Mouse (Mus musculus) heart, adult 11 months (tissue): ENCODE results near the gene Lctl.

Experiments
- DNase-seq: peaks from one replicate; pipeline ENCODE4 v3.0.0; 2022

Lctl gene

DNA sequence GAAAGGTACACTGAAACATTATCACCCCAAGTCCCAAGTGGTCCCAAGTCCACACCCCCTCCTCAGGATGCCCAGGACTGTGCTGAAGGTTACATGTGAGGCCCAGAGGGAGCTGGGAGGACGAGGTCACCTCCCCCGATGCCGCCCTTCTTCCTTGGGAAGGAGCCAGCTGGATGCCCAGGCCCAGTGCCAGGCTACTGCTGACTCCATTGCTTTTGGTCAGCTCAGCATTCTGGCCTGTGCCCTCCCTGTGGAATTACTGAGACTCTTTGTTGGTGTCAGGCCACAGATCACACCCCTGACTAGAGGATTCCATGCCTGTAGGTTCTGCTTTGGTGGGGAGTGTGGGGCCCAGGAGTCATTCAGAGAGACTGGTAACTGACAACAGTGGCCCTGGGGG is at the start of gene Lctl:
Gene Lctl (plus strand): TSS at position 272 of the 400 bp plus-strand sequence.
- DNase-seq, result no peak

GRCm38 (mm10) chr9:64067787-64068186 is 49.2 kb upstream of the Lctl start:
- no peak for DNase-seq

GRCm38 (mm10) chr9:64068571-64068970 is 48.4 kb upstream of the Lctl start:
- DNase-seq, result no peak

DNA sequence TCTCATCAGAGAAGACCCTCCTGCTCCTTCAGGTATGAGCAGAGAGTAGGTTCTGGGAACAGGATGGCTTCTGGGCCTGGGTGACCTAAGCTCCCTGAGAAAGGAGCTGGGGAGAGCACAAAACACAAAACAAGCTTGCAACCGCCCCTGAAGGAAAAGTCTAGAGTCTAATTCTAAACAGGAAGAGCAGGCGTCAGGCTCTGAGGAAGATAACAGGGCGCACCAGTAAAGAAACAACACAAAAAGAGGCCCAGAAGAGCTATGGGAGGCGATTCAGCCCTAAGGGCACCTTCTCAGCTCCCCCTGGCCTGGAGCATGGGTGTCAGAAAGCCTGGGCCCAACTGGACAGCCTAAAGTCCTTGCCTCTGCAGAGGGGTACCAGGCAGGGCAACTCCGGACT is 47.8 kb upstream of the Lctl start:
- DNase-seq, result no peak

DNA sequence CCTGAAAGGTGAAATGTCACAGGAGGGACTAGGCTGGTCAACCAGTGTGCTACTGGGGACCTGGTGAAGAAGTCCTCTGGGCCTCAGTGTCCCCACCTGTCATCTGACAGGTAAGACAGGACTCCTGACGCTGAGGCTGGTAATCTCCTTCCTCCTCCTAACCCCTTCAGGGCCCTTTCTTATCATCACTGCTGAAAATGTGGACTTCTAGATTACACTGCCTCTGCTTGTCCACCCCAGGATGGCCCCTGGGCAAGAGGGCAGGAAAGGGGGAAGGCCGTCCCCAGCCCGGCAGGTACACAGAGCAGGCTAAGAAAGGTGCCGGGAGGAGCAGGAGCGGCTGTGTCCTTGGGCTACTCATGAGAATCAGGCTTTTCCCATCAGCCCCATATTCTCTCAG is 46.3 kb upstream of the Lctl start:
- no peak for DNase-seq

GRCm38 (mm10) chr9:64074831-64075230 is 42.1 kb upstream of the Lctl start:
- DNase-seq, result no peak

- DNase-seq, result no peak
Observed at GRCm38 (mm10) chr9:64076412-64076811, 40.5 kb upstream of the Lctl start.

GRCm38 (mm10) chr9:64078386-64078792 is 38.6 kb upstream of the Lctl start:
- DNase-seq, result peak; percentile 93

DNA sequence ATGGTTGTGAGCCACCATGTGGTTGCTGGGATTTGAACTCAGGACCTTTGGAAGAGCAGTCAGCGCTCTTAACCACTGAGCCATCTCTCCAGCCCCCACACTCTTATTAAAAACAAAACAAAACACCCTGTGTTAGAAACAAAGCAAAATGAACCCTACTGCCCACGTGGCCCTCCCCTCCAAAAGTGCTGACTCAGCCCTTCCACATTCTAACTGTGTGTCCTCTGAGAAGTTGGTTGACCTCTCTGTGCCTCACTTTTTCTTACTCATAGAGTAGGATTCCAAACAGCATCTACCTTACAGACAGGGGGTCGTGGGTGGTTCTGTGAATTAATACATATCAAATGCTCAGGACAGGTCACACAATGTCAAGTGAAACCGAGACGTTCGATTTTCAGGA is 37.0 kb upstream of the Lctl start:
- no peak for DNase-seq

DNA sequence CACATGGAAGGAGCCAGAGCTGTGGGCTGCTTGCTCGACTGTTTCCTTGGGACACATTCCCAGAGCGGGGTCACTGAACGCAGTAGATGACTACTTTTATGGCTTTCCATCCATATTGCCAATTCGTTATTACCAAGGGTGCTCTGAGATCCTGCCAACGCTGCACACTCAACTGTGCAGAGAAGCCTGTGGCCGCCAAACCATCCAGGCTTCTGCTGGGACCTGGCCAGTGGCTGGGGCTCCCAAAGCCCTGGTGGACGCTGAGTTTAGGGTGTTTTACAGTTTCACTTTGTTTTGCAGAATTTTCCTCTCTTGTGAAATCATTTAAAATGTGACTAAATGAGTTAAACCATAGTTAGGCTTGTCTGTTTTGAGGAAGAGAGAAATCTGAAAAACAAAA is 32.7 kb upstream of the Lctl start:
- peak; percentile 95 for DNase-seq

GRCm38 (mm10) chr9:64084661-64085399 is 32.1 kb upstream of the Lctl start:
- DNase-seq, result peak; percentile 97

DNA sequence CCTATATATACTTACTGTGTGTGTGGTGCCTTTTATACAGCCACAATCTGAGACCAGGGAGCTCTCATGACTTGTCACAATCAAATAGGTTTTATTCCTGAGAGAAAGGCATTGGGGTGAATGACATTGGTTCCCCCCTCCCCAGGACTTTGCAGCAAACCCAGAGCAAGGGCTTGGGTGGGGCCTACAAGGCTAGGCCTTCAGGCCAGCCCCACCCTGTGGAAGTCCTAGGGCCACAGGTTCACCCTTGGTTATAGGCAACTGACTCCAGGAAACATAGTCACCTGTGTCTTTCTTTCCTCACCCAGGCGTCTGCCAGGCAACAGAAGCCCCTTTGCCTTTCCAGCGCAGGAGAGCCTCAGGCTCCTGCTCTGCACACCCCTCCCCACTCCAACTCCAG is 31.0 kb upstream of the Lctl start:
- DNase-seq, result no peak

- no peak for DNase-seq
Observed at GRCm38 (mm10) chr9:64086543-64086942, 30.4 kb upstream of the Lctl start.

DNA sequence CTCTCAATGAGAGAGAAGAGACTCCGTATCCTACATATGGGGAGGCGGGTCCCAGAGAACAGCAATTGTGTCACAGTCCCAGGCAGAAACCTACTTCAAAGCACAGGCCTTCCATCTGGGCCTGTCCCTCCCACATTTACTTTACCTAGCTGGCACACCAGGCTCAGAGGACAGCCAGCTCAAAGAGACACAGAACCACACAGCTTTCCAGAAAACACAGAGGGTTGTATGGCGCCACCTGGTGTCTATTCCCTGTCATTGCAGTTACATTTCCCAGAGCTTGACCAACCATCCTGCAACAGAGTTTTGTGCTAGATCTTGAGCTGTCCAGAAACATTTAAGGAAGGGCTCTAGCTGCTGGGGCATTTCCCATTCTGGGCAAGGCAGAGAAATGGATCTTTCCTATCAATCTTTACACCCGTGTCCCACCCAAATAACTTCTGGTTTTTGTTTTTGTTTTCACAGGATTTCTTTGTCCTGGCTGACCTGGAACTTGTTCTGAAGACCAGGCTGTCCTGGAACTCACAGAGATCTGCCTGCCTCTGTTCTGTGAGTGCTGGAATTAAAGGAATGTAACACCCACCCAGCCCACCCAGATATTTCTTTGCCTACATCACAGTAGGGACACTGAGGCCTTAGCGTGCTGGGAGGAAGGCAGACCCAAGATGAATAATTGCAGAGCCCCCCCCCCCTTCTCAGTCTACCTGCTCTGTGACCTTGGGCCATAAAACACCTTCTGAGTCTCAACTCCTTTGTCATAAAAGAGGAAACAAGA is 29.3 kb upstream of the Lctl start:
- peak; percentile 96 for DNase-seq

- DNase-seq, result peak; percentile 87
Observed at GRCm38 (mm10) chr9:64088346-64088745, 28.6 kb upstream of the Lctl start.

DNA sequence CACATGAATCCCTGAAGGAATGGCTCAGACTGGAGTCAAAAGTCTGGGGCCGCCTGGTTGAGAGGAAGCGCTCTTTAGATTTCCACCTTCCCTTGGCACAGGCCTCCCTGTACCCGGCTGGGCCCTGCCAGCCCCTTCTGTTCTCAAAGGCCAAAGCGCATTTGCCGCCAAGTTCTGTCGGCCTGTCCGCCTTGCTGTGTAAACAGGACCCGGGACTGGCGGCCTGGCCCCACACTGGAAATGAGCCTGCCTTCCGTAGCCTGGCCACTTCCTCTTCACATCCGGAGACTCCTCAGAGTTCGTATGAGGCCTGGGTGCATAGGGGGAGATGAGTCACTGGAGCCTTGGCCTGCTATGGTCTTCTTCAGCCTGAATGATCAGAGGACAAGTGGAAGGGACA is 27.9 kb upstream of the Lctl start:
- peak; percentile 98 for DNase-seq

GRCm38 (mm10) chr9:64094083-64094482 is 22.9 kb upstream of the Lctl start:
- peak; percentile 95 for DNase-seq

DNA sequence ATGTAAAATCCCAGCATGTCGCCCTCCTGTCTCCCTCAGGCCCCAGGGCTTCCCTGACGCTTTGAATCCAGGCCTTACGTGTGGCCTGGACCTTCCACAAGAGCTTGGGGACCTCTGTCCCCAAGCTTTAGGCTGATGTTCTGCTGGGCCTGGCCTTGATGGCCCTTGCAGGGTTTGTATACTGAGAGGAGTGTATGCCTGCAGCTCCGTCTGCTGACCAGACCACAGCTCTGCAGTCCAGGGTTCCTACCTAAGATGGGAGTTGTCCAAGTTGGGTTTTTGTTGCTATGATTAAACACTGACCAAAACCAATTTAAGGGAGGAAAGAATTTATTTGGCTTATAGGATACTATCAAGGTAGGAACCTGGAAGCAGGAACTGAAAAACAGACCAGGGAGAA is 18.7 kb upstream of the Lctl start:
- DNase-seq, result no peak

- DNase-seq, result peak; percentile 95
Observed at GRCm38 (mm10) chr9:64100442-64100841, 16.5 kb upstream of the Lctl start.

- peak; percentile 96 for DNase-seq
Observed at GRCm38 (mm10) chr9:64105301-64105700, 11.6 kb upstream of the Lctl start.

DNA sequence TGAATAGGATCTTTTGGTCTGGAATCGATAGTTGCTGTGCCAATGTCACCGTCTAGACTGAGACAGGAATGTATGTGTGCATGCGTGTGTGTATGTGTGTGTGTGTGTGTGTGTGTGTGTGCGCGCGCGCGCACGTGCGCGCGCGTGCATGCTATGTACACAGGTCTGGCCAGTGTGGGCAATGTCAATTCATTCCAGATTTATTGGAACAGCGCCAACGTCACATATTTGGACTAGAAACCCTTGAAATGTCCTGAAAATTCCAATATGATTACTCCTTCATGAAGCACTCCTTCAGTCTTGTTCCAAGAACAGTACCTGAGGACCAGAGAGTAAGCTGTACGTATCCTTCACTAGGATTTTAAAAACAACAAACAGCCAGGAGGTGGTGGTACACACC is 6.4 kb upstream of the Lctl start:
- no peak for DNase-seq

GRCm38 (mm10) chr9:64114646-64115045 is 2.3 kb upstream of the Lctl start:
- peak; percentile 94 for DNase-seq

GRCm38 (mm10) chr9:64115756-64116155 is 1.2 kb upstream of the Lctl start:
- no peak for DNase-seq

- DNase-seq, result no peak
Observed at GRCm38 (mm10) chr9:64119898-64120297, 3.0 kb downstream of the Lctl start.
